Mouse (Mus musculus) adrenal gland, adult 18-20 months (tissue): ENCODE measurements around the gene Trim60. TPM values are rescaled to one million over a fixed set of nuclear protein-coding genes. Genes with fewer than 3 reads are reported as not detected.
"Not testable (repeated sequence)": the region's sequence is repeated elsewhere in the genome, so short reads cannot be mapped to it uniquely, and the experiment has no call there.

Source experiments
- DNase-seq, 2 experiments: peaks; one replicate each; pipeline ENCODE4 v3.0.0; 2021 to 2022; ENCODE audit warnings: low spot score in 2 of 2
- long read RNA-seq, 2 experiments: library from polyadenylated mRNA; stranded (forward); transcript quantifications; one replicate each; pipeline ENCODE4 v2.0.0; 2021
- total RNA-seq, 2 experiments: library from RNA; stranded (reverse); gene quantifications; 1 replicate in 1 of 2; 2 replicates in 1 of 2; pipeline ENCODE4 v1.2.3; 2021

Gene Trim60
- not detected for total RNA-seq
- long read RNA-seq, experiment 1: 0 reads
- long read RNA-seq, experiment 2: 0 reads

DNA sequence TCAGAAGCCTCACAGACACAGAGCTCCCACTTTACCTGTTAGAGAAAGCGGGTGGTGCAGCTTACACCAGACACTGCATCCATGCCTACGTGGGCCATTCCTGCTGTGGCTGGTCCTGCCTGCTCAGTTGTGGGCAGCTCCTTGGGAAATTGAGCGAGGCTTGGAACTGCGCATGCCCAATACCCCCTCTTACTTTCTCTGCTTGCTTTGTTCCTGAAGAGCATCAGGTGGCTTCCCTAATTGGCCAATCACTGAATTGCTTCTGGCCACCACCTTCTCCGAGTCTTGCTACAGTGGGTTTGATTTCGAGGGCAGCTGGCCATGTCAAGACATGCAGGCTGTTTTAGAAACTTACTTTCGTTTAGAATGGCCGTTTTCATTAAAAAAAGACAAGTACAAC, at the start of gene Trim60, which contains the start of gene Trim61:
TSS of gene Trim60 (minus strand) at position 162 of the 400 bp plus-strand sequence.
TSS of gene Trim61 (minus strand) at position 101 of the 400 bp plus-strand sequence.
- no peak for DNase-seq

DNA sequence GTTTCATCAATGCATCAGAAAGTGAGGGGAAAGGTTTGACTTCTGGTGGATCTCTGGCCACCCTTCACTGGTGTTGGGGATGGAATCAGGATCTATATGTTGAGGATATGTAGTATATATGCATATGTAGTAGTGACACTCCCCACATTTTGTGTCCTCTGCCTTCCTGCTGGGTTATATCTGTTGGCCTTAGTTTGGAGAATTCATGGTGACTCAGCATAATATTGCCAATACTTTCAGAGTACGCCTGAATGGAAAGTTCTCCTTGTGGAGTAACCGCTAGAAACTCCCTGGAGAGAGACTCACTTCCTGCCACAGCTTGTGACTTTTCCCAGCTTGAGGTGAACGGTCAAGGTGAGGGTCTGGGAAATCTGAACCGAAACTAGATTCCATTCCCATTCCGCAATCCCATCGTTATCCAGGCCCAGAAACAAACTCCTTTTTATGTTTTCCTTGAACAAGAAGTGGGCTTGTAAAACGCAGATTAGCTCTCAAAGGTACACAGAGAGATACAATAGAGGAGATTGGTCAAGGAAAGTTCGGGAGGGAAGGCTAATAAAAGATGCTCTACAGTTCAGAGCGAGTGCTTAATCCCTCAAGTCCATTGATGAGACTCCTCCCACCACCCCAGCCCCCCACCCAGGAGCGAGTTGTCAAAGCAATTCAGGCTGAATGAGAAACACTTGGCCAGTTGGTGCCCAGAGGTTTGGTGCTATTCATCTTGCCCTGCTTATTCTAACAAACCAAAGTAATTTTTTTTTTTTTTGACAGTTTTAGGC, 49.5 kb upstream of the Trim60 start:
- no peak for DNase-seq

DNA sequence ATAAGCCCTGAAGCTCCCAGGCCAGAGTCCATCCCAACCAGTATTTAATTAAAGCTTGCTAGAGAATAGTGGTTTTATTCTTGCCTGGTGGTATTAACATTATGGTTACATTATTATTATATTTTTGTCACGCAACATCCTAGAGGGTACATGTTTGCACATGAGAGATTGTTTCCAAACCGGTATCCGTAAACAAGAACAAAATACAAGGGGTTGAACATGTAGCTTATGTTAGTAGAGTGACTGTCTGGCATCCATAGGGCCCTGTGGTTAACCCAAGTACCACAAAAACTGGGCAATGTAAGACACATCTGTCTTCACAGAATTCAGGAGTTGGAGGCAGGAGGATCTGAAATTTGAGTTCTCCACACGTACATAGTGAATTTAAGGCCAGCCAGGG, 48.6 kb upstream of the Trim60 start:
- no peak for DNase-seq

- DNase-seq: no peak
Measured at GRCm38 (mm10) chr8:65065622-65066021, 47.2 kb upstream of the Trim60 start.

GRCm38 (mm10) chr8:65064071-65064470, 45.7 kb upstream of the Trim60 start:
- DNase-seq: no peak

- no peak for DNase-seq
Measured at GRCm38 (mm10) chr8:65062195-65062594, 43.8 kb upstream of the Trim60 start.

GRCm38 (mm10) chr8:65056722-65057121, 38.3 kb upstream of the Trim60 start:
- no peak for DNase-seq

- no peak for DNase-seq
Measured at GRCm38 (mm10) chr8:65053968-65054367, 35.6 kb upstream of the Trim60 start.

GRCm38 (mm10) chr8:65053554-65053953, 35.2 kb upstream of the Trim60 start:
- DNase-seq: no peak

DNA sequence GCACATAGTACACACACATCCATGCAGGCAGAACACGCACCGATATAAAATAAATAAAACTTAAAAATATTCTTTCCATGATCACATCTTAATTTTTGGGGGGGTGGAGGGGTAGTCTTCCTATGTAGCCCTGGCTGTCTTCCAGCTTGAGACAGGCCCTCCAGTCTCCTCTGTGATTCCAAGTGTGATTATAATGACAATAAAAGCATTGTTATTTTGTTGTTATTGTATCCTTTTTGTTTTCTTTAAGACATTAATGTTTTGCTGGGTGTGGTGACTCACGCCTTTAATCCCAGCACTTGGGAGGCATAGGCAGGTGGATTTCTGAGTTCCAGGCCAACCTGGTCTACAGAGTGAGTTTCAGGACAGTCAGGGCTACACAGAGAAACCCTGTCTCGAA, 29.4 kb upstream of the Trim60 start:
- DNase-seq: no peak

DNA sequence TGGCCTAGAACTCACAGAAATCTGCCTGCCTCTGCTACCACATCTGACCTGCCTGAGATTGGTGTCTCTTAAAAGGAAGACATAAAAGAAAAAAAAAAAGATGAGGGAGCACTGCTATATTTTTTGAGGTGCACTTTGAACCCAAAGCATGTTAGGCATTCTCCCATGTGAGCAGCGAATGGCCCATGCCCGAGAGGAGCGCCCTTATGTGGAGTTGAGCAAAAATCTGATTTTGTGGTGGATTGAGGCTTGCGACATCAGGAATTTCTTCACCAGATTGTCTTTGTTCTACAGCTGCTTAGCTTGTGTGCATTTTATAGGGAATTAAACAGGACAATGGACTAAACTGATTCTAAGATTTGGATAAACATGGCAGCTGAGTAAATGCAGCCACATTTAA, 28.8 kb upstream of the Trim60 start:
- no peak for DNase-seq

- DNase-seq: no peak
Measured at GRCm38 (mm10) chr8:65046565-65046964, 28.2 kb upstream of the Trim60 start.

DNA sequence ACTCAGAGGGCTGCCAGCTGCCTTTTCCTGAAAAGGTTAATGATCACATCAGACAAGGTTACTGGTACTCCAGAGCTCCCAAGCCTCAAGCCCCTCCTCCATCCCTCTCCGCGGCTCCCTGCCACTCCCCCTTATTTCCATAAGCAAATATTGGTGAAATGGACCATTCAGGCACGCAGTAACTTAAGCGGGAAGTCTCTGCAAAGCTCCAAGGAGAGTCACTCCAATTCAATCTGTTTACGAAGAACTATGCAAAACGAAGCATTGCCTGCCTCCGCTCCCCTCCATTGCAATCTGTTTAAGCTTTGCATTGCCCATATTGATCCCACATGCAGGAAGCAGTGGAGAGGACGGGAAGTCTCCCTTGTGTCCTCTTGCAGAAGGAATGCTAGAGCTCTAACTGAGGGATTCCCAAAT, 18.7 kb upstream of the Trim60 start, which contains the start of gene Apela:
TSS of gene Apela (minus strand) at position 220 of the 417 bp plus-strand sequence.
- peak in 1 of 2 experiments; percentile 2 for DNase-seq

- DNase-seq: no peak
Measured at GRCm38 (mm10) chr8:65034136-65034535, 15.8 kb upstream of the Trim60 start.

GRCm38 (mm10) chr8:65033056-65033455, 14.7 kb upstream of the Trim60 start:
- DNase-seq: no peak

- DNase-seq: no peak
Measured at GRCm38 (mm10) chr8:65032107-65032506, 13.7 kb upstream of the Trim60 start.

DNA sequence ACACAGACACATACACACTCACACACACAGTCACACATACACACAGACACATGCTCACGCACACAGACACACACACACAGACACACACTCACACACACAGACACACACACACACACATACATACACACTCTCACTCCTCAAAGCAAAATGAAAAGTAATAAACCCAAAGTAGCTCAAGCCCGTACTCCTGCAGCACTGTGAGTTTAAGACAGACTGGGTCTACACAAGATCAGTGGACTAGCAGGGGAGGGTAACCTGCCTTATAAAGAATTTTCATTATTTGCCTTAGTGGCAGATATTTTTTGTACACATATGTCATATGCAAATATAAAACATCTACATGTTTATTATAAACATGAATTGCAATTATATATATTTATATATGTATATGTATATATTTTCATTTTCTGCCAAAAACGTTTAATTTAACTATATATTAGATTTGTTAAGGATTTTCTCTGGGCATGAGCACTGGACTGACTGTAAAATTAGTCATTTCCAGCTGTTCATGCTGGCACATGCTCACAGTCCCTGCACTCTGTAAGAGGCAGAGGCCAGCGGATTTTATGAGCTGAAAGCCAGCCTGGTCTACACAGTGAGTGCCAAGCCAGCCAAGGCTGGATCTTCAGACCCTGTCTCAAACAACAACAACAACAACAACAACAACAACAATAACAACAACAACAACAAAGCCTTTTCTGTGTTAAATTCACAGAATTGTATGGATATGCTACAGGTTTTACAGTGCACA, 12.5 kb upstream of the Trim60 start:
- DNase-seq: no peak

- no peak for DNase-seq
Measured at GRCm38 (mm10) chr8:65029776-65030175, 11.4 kb upstream of the Trim60 start.

DNA sequence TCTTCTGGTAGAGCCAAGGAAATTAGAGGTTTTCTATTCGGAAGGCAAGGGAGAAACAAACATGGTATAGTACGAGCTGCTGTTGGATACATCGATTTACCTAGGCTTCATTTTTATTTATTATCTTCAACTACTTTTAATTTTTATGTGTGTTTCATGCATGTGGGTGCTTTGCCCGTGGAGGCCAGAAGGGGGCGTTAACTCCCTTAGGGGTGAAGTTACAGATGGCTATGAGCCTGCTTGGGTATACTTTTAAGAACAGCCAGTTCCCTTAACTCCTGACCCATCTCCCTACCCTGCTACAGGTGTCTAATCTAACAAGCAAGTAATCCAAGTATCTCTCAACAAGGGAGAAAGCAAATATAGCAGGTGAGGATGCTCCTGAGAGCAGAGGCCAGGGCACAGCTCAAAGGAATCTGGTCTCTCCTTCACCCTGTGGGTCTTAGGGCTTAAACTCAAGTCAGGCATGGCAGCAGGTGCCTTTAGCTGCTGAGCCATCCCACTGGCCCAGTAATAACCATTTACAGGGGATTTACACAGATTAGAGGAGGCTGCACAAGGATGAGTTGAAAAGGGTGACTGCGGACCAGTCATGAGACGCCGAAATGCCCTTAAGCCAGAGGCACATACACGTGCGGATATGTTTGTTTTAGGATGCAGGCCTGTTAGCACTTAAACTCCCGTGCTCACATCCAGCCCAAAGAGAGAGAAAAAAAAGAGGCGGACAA, 10.7 kb upstream of the Trim60 start:
- DNase-seq: no peak

DNA sequence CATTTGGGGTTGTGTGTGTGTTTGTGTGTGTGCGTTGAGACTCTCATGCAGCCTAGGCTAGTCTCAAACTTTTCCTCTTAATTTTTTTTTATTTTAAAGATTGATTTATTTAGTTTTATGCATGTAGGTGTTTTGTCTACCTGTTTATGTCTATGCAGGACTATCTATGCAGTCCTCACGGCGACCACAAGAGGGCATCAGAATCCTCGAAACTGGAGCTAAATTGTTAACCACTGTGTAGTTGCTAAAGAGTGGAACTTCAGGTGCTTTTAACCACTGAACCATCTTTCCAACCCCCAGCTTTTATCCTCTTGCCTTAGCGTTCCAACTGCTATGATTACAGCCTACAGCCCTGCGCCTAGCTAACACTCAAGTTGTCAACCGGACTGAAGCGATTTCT, 4.1 kb upstream of the Trim60 start:
- peak; percentile 58 to 64 for DNase-seq

DNA sequence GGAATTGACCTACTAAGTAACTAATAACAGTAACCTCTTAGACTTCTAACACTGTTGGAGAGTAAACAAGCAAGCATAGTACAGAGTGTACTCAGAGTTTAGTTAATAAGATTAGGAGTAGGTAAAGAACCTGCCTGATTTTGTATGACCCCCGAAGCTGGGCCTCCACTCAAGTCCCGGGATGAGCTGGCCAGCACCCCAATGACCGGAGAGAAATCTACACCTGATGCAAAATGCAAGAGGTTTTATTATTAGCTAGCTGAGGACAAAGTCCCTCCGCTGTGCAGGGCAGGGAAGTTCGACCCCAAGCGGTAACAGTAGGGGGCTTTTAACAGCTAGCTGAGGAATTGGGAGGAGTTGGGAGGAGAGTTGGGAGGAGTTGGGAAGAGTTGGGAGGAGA, 10.8 kb downstream of the Trim60 start:
- not testable (repeated sequence) for DNase-seq
